Mouse (Mus musculus): ENCODE measurements around the gene Lrrc59.

The Lrrc59 gene

DNA sequence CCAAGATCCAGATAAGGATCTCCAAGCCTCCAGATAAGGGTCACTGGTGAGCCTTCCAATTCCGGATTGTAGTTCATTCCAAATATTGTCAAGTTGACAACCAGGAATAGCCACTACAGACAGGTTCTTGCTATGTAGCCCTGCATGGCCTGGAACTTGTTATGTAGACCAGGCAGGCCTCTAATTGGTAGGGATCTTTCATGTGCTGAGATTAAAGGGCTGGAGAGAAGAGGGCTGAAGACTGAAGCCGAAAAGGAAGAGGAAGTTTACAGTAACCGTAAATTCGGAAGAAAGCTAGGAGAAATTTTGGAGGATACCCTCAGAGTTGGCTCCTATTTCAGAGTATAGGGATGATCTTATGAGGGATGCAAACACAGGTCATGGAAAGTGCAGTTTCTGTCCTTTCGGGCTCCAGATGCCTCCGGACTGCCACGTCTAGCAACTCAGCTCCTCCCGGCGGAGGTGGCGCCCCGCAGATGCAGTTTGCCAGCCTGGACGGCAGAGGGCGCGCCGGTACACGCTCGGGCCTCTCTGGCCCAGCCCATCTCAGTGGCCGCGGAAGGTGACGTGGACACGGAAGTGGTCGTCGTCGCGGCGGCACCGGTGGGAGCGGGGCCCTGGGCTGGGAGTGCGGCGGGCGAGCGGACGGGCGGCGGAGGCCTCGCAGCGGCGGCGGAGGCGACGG, at the start of gene Lrrc59:
TSS of gene Lrrc59 (plus strand) at position 569 of the 685 bp plus-strand sequence.
- in situ Hi-C loops (cut with MboI; ENCODE audit: low pct_unique_long_range_greater_than_20kb in 1 of 2, low sequenced_read_pairs in 2 of 2, unreplicated experiment in 1 of 2): no loop called here

- in situ Hi-C loops (cut with MboI; ENCODE audit: low pct_unique_long_range_greater_than_20kb in 1 of 2, low sequenced_read_pairs in 2 of 2, unreplicated experiment in 1 of 2): no loop called here
These were observed 49.3 kb upstream of the Lrrc59 start for GRCm38 (mm10) chr11:94580111-94580740.

DNA sequence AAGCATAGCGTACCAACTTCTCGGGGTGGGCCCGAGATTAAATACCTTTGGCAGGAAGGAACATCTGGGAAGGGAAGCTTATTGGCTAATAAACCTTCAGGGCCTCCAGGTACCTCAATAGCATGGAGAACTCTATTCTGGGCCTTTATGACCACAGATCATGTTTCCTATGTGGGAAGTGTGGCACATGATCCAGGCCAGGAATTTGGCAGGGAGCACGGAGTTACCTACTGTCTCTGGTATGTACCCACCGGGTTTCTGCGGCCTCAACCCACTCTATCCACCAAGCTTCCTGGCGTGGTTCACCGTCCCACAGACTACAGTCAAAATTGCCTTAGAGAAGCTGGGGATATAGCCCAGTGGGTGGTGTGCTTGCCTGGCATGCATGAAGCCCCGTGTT, 44.5 kb upstream of the Lrrc59 start:
- in situ Hi-C loops (cut with MboI; ENCODE audit: low pct_unique_long_range_greater_than_20kb in 1 of 2, low sequenced_read_pairs in 2 of 2, unreplicated experiment in 1 of 2): no loop called here

DNA sequence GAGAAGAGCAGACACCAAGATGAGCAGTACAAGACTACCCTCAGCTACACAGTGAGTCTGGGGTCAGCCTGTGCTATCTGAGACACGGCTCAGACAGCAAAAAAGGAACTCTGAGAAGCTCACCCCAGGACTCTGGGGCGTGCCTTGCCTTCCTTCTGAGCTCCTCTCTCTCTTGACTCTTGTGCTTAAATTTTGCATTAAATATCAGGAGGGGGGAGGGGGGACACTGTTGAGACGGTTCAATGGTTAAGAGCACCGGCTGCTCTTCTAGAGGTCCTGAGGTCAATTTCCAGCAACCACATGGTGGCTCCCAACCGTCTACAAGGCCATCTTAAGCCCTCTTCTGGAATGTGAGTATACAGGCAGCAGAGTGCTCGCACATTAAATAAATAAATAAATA, 42.1 kb upstream of the Lrrc59 start:
- in situ Hi-C loops (cut with MboI; ENCODE audit: low pct_unique_long_range_greater_than_20kb in 1 of 2, low sequenced_read_pairs in 2 of 2, unreplicated experiment in 1 of 2): no loop called here

DNA sequence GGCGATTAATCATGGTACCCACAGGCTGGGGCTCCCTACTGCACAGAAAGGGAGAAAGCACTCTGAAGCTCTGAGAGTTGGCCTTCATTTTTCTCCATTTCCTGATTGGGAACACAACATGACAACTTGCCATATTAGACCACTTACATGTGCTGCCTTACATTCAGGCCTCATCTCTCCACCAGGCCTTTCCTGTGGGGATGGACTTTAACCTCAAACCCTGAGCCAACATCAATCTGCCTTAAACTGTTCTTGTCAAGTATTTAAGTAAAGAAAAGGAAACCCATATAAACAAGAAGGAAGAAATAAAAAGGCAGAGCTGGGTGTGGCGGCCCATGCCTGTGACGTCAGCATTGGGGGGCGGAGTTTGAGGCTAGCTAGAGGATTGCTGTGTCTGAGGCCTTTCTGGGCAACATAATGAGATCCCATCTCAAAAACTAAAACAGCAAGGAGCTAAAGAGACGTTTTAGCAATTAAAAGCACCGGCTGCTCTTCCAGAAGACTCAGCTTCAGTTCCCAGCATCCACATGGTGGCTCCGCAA, 33.2 kb upstream of the Lrrc59 start:
- in situ Hi-C loops (cut with MboI; ENCODE audit: low pct_unique_long_range_greater_than_20kb in 1 of 2, low sequenced_read_pairs in 2 of 2, unreplicated experiment in 1 of 2): no loop called here

GRCm38 (mm10) chr11:94597319-94597718, 32.2 kb upstream of the Lrrc59 start:
- in situ Hi-C loops (cut with MboI; ENCODE audit: low pct_unique_long_range_greater_than_20kb in 1 of 2, low sequenced_read_pairs in 2 of 2, unreplicated experiment in 1 of 2): no loop called here

- in situ Hi-C loops (cut with MboI; ENCODE audit: low pct_unique_long_range_greater_than_20kb in 1 of 2, low sequenced_read_pairs in 2 of 2, unreplicated experiment in 1 of 2): no loop called here
These were observed 31.0 kb upstream of the Lrrc59 start for GRCm38 (mm10) chr11:94598437-94599120.

DNA sequence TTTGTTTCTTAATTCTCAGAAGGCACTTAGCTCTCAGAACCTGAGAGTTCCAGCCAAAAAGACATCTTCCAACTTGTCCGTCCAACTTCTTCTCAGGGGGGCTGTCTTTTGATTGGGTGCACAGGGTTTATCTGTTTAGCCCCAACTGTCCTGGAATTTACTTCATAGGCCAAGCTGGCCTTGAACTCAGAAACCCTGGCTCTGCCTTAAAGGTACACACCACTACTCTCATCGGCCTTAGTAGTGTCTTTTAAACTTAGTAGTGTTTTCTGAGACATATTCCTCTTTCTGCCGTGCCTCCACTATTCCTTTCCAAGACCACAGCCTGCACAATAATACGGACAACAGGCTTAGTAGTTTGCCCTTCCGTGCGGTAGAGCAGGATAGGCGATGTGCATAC, 29.1 kb upstream of the Lrrc59 start:
- in situ Hi-C loops (cut with MboI; ENCODE audit: low pct_unique_long_range_greater_than_20kb in 1 of 2, low sequenced_read_pairs in 2 of 2, unreplicated experiment in 1 of 2): no loop called here

DNA sequence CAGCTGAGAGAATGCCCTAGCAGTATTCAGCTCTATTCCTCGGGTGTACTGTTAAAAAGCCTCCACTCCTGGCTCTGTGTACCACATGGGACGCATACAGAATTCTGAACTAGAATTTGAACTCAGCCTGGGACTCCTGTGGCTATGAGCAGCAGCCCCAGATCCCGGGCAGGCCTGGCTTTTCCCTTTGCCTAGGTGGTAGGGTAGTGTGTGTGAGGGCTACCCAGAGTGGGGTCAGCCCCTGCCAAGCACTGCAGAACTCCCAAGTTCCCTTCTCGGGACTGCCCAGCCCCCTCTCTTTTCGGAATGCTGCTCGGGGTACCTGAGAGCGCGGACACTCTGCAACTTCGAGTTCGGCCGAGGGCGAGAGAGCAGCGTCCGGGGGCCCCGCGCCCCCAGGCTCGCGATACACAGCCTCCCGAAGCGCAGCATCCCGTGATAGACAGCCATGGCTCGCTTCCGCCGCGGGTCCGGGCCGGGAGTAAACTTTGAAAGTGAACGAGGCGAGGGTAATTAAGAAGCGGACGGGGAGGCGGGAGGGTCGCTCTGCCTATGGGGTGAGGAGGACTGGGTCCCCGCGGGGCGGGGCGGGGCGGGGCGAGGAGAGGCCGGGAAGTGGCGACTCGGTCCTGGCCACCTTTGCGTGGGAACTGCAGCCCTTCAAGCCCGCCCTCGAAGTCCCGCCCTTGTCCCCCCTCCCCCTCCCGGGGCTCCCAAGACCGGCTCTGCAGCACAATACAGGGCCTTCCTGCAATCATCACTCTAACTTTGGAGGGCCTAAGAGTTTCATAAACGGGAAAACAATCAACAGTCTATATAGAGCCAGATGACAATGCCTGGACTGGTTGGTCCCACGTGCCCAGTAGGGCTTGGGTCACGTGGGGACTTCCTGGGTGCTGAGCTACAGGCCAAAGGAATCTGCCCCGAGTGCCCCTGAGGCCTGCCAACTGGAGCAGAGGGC, 28.0 kb upstream of the Lrrc59 start, which contains the start of gene Acsf2:
TSS of gene Acsf2 (minus strand) at position 551 of the 961 bp plus-strand sequence.
- in situ Hi-C loops (cut with MboI; ENCODE audit: low pct_unique_long_range_greater_than_20kb in 1 of 2, low sequenced_read_pairs in 2 of 2, unreplicated experiment in 1 of 2): no loop called here

GRCm38 (mm10) chr11:94602356-94602955, 27.1 kb upstream of the Lrrc59 start:
- in situ Hi-C loops (cut with MboI; ENCODE audit: low pct_unique_long_range_greater_than_20kb in 1 of 2, low sequenced_read_pairs in 2 of 2, unreplicated experiment in 1 of 2): no loop called here

GRCm38 (mm10) chr11:94610744-94611740, 18.5 kb upstream of the Lrrc59 start:
- in situ Hi-C loops (cut with MboI; ENCODE audit: low pct_unique_long_range_greater_than_20kb in 1 of 2, low sequenced_read_pairs in 2 of 2, unreplicated experiment in 1 of 2): no loop called here

DNA sequence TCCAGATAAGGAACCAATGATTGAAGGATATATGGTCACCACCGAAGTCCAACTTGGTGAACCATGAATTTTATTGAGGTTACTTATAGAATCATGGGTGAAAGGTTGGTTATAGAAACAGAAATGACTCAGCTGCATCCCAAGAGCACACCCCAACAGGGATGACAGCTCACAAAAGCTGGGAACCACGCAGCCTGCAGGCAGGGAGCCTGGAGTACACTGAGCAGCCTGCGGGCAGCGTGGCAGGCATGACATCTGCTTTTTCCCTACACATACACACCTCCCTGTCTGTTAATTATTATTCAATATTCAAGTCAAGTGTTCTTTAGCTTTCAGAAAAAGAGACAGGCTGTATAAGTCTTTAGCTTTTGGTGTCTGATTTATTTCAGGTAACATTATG, 15.0 kb upstream of the Lrrc59 start:
- in situ Hi-C loops (cut with MboI; ENCODE audit: low pct_unique_long_range_greater_than_20kb in 1 of 2, low sequenced_read_pairs in 2 of 2, unreplicated experiment in 1 of 2): no loop called here

GRCm38 (mm10) chr11:94615494-94615893, 14.1 kb upstream of the Lrrc59 start:
- in situ Hi-C loops (cut with MboI; ENCODE audit: low pct_unique_long_range_greater_than_20kb in 1 of 2, low sequenced_read_pairs in 2 of 2, unreplicated experiment in 1 of 2): no loop called here

DNA sequence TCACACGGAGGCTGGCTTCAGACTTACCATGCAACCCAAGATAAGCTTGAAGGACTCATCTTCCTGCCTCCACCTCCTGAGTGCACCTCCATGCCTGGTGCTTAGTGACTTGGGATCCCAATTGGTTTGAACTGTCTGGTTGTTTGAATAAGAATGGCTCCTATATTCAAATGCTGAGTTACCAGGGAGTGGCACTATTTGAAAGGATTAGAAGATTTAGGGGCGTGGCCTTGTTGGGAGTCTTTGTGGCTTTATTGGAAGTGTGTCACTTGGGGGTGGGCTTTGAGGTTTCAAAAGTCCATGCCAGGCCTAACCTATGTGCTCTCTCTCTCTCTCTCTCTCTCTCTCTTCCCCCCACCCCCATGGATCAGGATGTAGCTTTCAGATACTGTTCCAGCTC, 11.9 kb upstream of the Lrrc59 start:
- in situ Hi-C loops (cut with MboI; ENCODE audit: low pct_unique_long_range_greater_than_20kb in 1 of 2, low sequenced_read_pairs in 2 of 2, unreplicated experiment in 1 of 2): no loop called here

DNA sequence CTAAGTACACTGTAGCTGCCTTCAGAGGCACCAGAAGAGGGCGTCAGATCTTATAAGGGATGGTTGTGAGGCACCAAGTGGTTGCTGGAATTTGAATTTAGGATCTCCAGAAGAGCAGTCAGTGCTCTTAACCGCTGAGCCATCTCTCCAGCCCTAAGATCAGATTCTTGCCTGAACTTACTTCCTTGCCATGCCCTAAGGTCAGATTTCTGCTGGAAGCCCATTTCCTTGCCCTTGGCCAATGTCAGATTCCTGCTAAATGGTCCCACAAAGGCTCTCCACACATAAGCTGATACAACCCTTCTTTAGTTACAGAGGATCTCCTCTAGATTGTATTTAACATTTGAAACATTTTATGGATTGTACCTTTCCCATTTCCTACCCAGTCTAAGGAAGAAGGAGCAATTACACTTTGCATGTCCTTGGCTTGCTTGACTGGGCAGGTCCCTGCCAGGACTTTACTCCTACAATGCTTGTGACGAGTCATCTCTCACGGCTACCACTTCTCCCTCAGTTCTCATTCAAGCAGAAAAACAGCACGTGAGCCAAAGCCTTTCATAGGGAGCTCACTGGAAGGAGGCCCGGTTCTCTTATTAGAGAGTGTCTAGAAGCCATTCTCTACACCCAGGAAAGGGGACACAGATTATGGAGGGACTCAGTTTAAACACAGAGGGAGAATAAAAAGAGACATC, 8.7 kb upstream of the Lrrc59 start:
- in situ Hi-C loops (cut with MboI; ENCODE audit: low pct_unique_long_range_greater_than_20kb in 1 of 2, low sequenced_read_pairs in 2 of 2, unreplicated experiment in 1 of 2): no loop called here

DNA sequence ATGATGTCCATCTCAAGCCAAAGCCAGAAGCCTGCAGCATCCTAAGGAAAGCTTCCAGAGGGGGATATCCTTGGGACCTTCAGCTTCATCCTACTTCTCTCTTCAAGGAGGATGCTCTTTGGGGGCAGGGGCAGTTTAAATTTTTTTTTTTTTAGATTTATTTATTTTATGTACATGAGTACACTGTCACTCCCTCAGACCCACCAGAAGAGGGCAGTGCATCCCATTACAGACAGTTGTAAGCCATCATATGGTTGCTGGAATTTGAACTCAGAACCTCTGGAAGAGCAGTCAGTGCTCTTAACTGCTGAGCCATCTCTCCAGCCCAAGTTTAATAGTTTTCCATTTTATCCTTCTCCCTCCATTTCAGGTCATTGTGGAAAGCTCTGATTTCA, 8.1 kb upstream of the Lrrc59 start:
- in situ Hi-C loops (cut with MboI; ENCODE audit: low pct_unique_long_range_greater_than_20kb in 1 of 2, low sequenced_read_pairs in 2 of 2, unreplicated experiment in 1 of 2): no loop called here
